Mouse (Mus musculus) CH12.LX (cell line): ENCODE data around the gene Chst11. TPM values are rescaled to one million over a fixed set of nuclear protein-coding genes. Genes with fewer than 3 reads are reported as not detected.

Experiments
- DNase-seq: peaks from one replicate; pipeline ENCODE4 v3.0.0-alpha.2; 2013; ENCODE audit errors: extremely low read depth
- H3K27ac ChIP-seq: 2 replicates; pipeline ENCODE4 v1.5.1; 2012; ENCODE audit warnings: low read depth, mild to moderate bottlenecking, control low read depth, moderate library complexity; ENCODE audit not compliant: insufficient read depth
- H3K27me3 ChIP-seq: replicated peaks from 2 replicates; pipeline ENCODE3; 2012; ENCODE audit warnings: inconsistent platforms
- H3K36me3 ChIP-seq, 2 experiments: replicated peaks in 1 of 2; 2 replicates each; pipeline versions ENCODE3 to v1.6.1; 2012; ENCODE audit warnings: inconsistent platforms in 1 of 2, low read length in 1 of 2, mild to moderate bottlenecking in 1 of 2, mixed read lengths in 1 of 2, moderate library complexity in 1 of 2; ENCODE audit not compliant: control insufficient read depth in 1 of 2, insufficient read depth in 1 of 2
- H3K4me1 ChIP-seq, 2 experiments: 2 replicates each; pipeline ENCODE4 v1.6.1; 2012; ENCODE audit warnings: inconsistent platforms in 1 of 2, moderate library complexity in 1 of 2; ENCODE audit not compliant: insufficient read depth in 2 of 2, control insufficient read depth in 1 of 2
- H3K4me2 ChIP-seq: 2 replicates; pipeline ENCODE4 v1.6.1; 2012; ENCODE audit warnings: low read depth, mild to moderate bottlenecking, control low read depth; ENCODE audit not compliant: poor library complexity, insufficient read depth, severe bottlenecking
- H3K4me3 ChIP-seq, 3 experiments: fragments of 150-350 bp in 1 of 3; sonication (generic) in 1 of 3; replicated peaks in 1 of 3; 2 replicates each; pipeline versions ENCODE3 to v1.5.1; 2011 to 2012; ENCODE audit warnings: low read depth in 2 of 3, low read length in 2 of 3, mild to moderate bottlenecking in 2 of 3, moderate library complexity in 2 of 3, control low read depth in 1 of 3, improper control_type of control experiment in 1 of 3, inconsistent platforms in 1 of 3, mixed read lengths in 1 of 3; ENCODE audit not compliant: poor library complexity in 1 of 3
- H3K79me2 ChIP-seq: replicated peaks from 2 replicates; pipeline ENCODE4 v1.6.1; 2012; ENCODE audit warnings: mild to moderate bottlenecking, moderate library complexity; ENCODE audit not compliant: control insufficient read depth, poor library complexity, insufficient read depth, severe bottlenecking; ENCODE audit errors: extremely low read depth
- H3K9ac ChIP-seq: 2 replicates; pipeline ENCODE4 v1.6.1; 2012; ENCODE audit warnings: low read depth, mild to moderate bottlenecking, control low read depth, moderate library complexity; ENCODE audit not compliant: insufficient read depth
- H3K9me3 ChIP-seq: replicated peaks from 2 replicates; pipeline ENCODE3; 2012; ENCODE audit warnings: low read length, inconsistent platforms, mixed read lengths
- CHD1 ChIP-seq: IDR thresholded peaks from 2 replicates; pipeline ENCODE4 v1.6.1; 2012; ENCODE audit warnings: low read depth, low read length, improper control_type of control experiment, inconsistent platforms
- E2F4 ChIP-seq: IDR thresholded peaks from 2 replicates; pipeline ENCODE4 v1.6.1; 2011; ENCODE audit warnings: low read depth, low read length, improper control_type of control experiment; ENCODE audit not compliant: insufficient replicate concordance
- EP300 ChIP-seq: IDR thresholded peaks from 2 replicates; pipeline ENCODE4 v1.6.1; 2011; ENCODE audit warnings: low read length, improper control_type of control experiment
- ETS1 ChIP-seq: conservative IDR thresholded peaks from 2 replicates; pipeline ENCODE4 v1.6.1; 2012; ENCODE audit warnings: low read depth, mild to moderate bottlenecking, inconsistent platforms, low read length, improper control_type of control experiment, moderate library complexity
- GABPA ChIP-seq: IDR thresholded peaks from 2 replicates; pipeline ENCODE4 v1.6.1; 2012; ENCODE audit warnings: low read depth, low read length, improper control_type of control experiment, inconsistent platforms; ENCODE audit not compliant: insufficient replicate concordance
- HCFC1 ChIP-seq: IDR thresholded peaks from 2 replicates; pipeline ENCODE4 v1.6.1; 2012; ENCODE audit warnings: low read depth, mild to moderate bottlenecking, inconsistent platforms, low read length, improper control_type of control experiment
- IRF4 ChIP-seq: IDR thresholded peaks from 2 replicates; pipeline ENCODE4 v1.6.1; 2014; ENCODE audit warnings: low read depth, mild to moderate bottlenecking, inconsistent platforms, low read length, improper control_type of control experiment
- JUN ChIP-seq: IDR thresholded peaks from 2 replicates; pipeline ENCODE4 v1.6.1; 2011; ENCODE audit warnings: low read depth, mild to moderate bottlenecking, low read length, improper control_type of control experiment, moderate library complexity; ENCODE audit not compliant: insufficient read depth
- JUND ChIP-seq: conservative IDR thresholded peaks from 2 replicates; pipeline ENCODE4 v1.6.1; 2011; ENCODE audit warnings: low read depth, low read length, improper control_type of control experiment
- KAT2A ChIP-seq: IDR thresholded peaks from 2 replicates; pipeline ENCODE4 v1.6.1; 2012; ENCODE audit warnings: low read length, improper control_type of control experiment, inconsistent platforms; ENCODE audit not compliant: insufficient replicate concordance
- MEF2A ChIP-seq: IDR thresholded peaks from 2 replicates; pipeline ENCODE4 v1.6.1; 2014; ENCODE audit warnings: low read depth, mild to moderate bottlenecking, inconsistent platforms, low read length, improper control_type of control experiment, borderline replicate concordance
- MYC ChIP-seq: IDR thresholded peaks from 2 replicates; pipeline ENCODE4 v1.6.1; 2011; ENCODE audit warnings: low read depth, mild to moderate bottlenecking, improper control_type of control experiment, low read length
- PAX5 ChIP-seq: IDR thresholded peaks from 2 replicates; pipeline ENCODE4 v1.6.1; 2012; ENCODE audit warnings: low read length, inconsistent platforms, mixed read lengths
- POLR2A ChIP-seq: IDR thresholded peaks from 2 replicates; pipeline ENCODE4 v1.6.1; 2011; ENCODE audit warnings: low read depth, mild to moderate bottlenecking, improper control_type of control experiment, low read length
- POLR2AphosphoS2 ChIP-seq: IDR thresholded peaks from 2 replicates; pipeline ENCODE4 v1.6.1; 2011; ENCODE audit warnings: low read depth, low read length, improper control_type of control experiment
- RAD21 ChIP-seq: IDR thresholded peaks from 2 replicates; pipeline ENCODE4 v1.6.1; 2011; ENCODE audit warnings: low read depth, mild to moderate bottlenecking, low read length, improper control_type of control experiment, moderate library complexity
- TCF12 ChIP-seq: IDR thresholded peaks from 2 replicates; pipeline ENCODE4 v1.6.1; 2014; ENCODE audit warnings: low read depth, mild to moderate bottlenecking, inconsistent platforms, low read length, improper control_type of control experiment
- UBTF ChIP-seq: IDR thresholded peaks from 2 replicates; pipeline ENCODE4 v1.6.1; 2012; ENCODE audit warnings: low read depth, mild to moderate bottlenecking, inconsistent platforms, low read length, improper control_type of control experiment, moderate library complexity
- ZC3H11A ChIP-seq: IDR thresholded peaks from 2 replicates; pipeline ENCODE4 v1.6.1; 2012; ENCODE audit warnings: low read depth, mild to moderate bottlenecking, inconsistent platforms, low read length, improper control_type of control experiment
- ZKSCAN1 ChIP-seq: IDR thresholded peaks from 2 replicates; pipeline ENCODE4 v1.6.1; 2012; ENCODE audit warnings: low read depth, inconsistent platforms, low read length, improper control_type of control experiment, borderline replicate concordance
- ZMIZ1 ChIP-seq: IDR thresholded peaks from 2 replicates; pipeline ENCODE4 v1.6.1; 2012; ENCODE audit warnings: low read depth, mild to moderate bottlenecking, inconsistent platforms, low read length, improper control_type of control experiment
- ZNF384 ChIP-seq: IDR thresholded peaks from 2 replicates; pipeline ENCODE4 v1.6.1; 2012; ENCODE audit warnings: low read depth, low read length, improper control_type of control experiment, inconsistent platforms
- dilution Hi-C: fragments of 300-500 bp; cut with MboI; formaldehyde crosslinking; loops from 2 replicates; pipeline ENCODE4 v1.14.3; 2020; ENCODE audit warnings: low sequenced_read_pairs; ENCODE audit not compliant: extremely low pct_unique_long_range_greater_than_20kb, extremely low pct_ligation_motif_present
- in situ Hi-C: fragments of 300-500 bp; cut with MboI; formaldehyde crosslinking; loops from 3 replicates; pipeline ENCODE4 v1.14.3; 2019; ENCODE audit warnings: low sequenced_read_pairs, low pct_ligation_motif_present, low pct_unique_long_range_greater_than_20kb, mixed read lengths
- polyA plus RNA-seq: library from polyadenylated mRNA; unstranded; fragments of >175 nt; gene quantifications from 2 replicates; pipeline ENCODE4 v1.2.1, GENCODE M21; 2012; ENCODE audit warnings: low read depth; ENCODE audit not compliant: insufficient read length
- total RNA-seq, 2 experiments: library from RNA; depleted of rRNA; stranded (reverse); fragments of 300-350 nt in 1 of 2; fragments of >200 nt in 1 of 2; gene quantifications; 2 replicates each; pipeline ENCODE4 v1.2.3; 2012 to 2014

Chst11 gene
- total and polyA plus RNA-seq, 3 experiments = 3.6 to 5.3 (median 4.5) TPM

DNA sequence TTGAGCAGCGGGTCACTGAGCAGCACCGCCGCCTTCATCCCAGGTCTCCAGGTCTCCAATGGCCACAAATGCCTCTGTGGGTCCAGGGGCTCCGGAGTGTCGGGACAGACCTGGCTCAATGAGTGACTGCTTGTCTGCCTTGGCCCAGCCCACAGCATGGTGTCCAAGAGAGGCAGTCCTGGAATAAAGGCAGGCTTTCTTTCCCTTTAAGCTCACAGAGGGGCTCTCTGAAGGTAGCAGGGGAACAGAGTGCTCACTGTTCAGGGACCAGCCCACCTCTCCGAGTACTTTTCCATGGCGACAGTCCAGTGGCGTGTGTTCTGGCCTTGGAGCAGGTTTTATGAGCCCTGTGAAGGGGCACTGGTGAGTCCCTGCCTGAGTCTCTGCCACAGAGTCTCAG lies 145.3 kb downstream of the Chst11 start:
- Histone ChIP-seq H3K4me1 (no peaks in the 10 kb centered on the region; a peak in 1 of 4 replicates), H3K9me3 (no peaks in the 10 kb centered on the region), H3K9ac (no peak overlapping the region), H3K4me3 (no peak overlapping the region), H3K4me2 (no peak overlapping the region)
- no peak for DNase-seq
- in situ Hi-C loops = no loop called here
- TF ChIP-seq UBTF (no peak), ZNF384 (no peak), CHD1 (no peak), ZC3H11A (no peak)
- TF ChIP-seq, all 38 proteins: peak for 0
- no peaks in the 10 kb centered on the region for H3K27me3 ChIP-seq
- no peaks in the 10 kb centered on the region for H3K36me3 ChIP-seq
- no peaks in the 10 kb centered on the region for H3K79me2 ChIP-seq
- dilution Hi-C loops = no loop called here
- no peak overlapping the region for H3K27ac ChIP-seq

DNA sequence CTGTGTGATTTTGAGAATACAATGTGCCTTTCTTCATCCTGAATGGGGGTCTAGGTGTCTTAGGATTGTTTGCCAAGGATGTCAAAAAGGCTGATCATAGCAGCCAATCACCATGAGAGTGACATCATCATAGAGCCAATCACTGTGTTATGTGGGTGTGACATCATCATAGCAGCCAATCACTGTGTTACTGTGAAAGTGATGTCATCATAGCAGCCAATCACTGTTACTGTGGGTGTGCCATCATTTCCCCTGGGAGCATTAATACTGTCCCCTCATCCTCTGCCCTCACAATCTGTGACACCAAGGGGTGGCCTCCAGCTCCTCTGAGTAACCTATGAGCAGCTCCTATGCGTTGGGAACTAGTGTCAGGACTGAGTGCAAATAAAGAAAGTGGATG lies 146.6 kb downstream of the Chst11 start:
- dilution Hi-C loops (no loop called here), in situ Hi-C loops (no loop called here)
- TF ChIP-seq JUN (peak; percentile 7; the same call in 1 of the 2 replicates), POLR2A (no peak), ZNF384 (no peak)
- H3K4me1 ChIP-seq = no peaks in the 10 kb centered on the region
- no peak overlapping the region for H3K4me3 ChIP-seq
- no peak overlapping the region for H3K9ac ChIP-seq
- no peaks in the 10 kb centered on the region for H3K9me3 ChIP-seq
- H3K79me2 ChIP-seq = no peaks in the 10 kb centered on the region
- peak; percentile 34 for DNase-seq
- H3K27ac ChIP-seq = no peak overlapping the region
- no peak overlapping the region for H3K4me2 ChIP-seq
- H3K36me3 ChIP-seq = no peaks in the 10 kb centered on the region
- no peaks in the 10 kb centered on the region for H3K27me3 ChIP-seq

DNA sequence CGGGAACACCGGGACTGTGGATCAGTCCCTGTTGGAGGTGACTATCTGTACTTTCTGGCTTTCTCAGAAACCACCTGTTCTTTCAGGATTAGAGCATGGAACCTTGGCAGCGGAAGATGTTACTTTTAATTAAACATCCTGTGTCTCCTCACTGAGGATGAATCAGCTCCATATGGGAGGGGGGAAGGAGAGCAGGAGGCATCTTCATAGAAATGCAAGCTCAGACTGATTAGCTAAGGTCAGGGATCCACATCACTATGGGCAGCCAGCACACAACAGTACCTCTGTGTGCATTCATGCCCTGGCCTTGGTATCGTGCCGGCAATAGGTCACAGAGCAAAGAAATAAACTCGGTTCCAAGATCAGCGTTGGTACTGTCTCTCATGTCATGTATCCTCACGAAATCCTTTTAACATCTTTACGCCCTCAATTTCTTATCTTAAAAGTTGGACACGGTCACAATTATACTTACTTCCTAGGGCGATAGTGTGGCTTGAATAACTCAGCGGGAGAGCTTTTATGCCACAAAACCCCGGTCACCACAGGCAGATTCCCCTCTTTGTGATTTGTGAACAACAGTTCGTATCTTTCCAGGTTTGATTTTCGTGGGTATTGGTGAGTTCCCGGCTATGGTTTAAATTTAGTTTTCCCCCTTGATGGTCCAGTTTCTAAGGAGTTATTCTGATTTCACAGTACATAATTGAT lies 148.7 kb downstream of the Chst11 start:
- Histone ChIP-seq H3K9ac (no peak overlapping the region), H3K4me3 (no peak overlapping the region), H3K27me3 (no peaks in the 10 kb centered on the region), H3K4me2 (no peak overlapping the region), H3K27ac (no peak overlapping the region), H3K79me2 (no peaks in the 10 kb centered on the region), H3K9me3 (no peaks in the 10 kb centered on the region), H3K4me1 (no peaks in the 10 kb centered on the region), H3K36me3 (no peaks in the 10 kb centered on the region)
- in situ Hi-C loops = no loop called here
- DNase-seq = no peak
- dilution Hi-C loops = no loop called here
- TF ChIP-seq ZMIZ1 (no peak), MEF2A (no peak), GABPA (no peak), ZKSCAN1 (no peak), CHD1 (no peak), KAT2A (no peak), MYC (no peak), IRF4 (no peak), E2F4 (no peak), EP300 (no peak), PAX5 (no peak), ETS1 (no peak), JUND (no peak), POLR2AphosphoS2 (no peak), POLR2A (no peak), ZNF384 (no peak), RAD21 (no peak), TCF12 (no peak), HCFC1 (no peak)
